Mouse (Mus musculus): ENCODE results near the gene Ppp1r35. TPM values are rescaled to one million over a fixed set of nuclear protein-coding genes. Genes with fewer than 3 reads are reported as not detected.

Ppp1r35 gene
- polyA plus RNA-seq, 1 experiment from 2014 or later: 40.9 TPM

DNA sequence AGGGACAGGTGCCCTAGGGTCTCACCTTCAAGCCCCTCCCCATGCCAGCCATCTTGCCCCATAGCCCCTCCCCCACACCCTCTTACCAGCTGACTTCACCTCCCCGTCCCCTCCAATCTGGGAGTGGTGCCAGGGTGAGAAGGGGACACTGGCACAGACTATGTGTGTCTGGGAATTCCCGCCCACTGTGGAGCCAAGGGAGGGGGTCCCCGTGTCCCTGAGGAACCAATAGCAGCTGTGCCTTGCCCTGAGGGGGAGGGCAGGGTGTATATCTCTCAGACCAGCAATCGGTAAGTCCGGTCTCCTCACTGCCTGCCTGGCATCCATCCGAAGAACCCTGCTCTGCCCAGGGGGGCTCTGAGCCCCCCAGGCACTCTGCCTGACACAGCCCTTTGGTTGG lies 20.8 kb upstream of the Ppp1r35 start:
- Histone ChIP-seq H3K27ac (ENCODE audit: low read depth) (no peak overlapping the region), H3K4me2 (no peak overlapping the region), H3K27me3 (ENCODE audit: insufficient read depth, low read length) (no peaks in the 10 kb centered on the region), H3K9ac (no peak overlapping the region), H3K9me3 (ENCODE audit: low read depth, low read length) (no peaks in the 10 kb centered on the region), H3K36me3 (ENCODE audit: insufficient read depth) (peaks cover 64% of the 10 kb centered on the region), H3K4me1 (ENCODE audit: insufficient read depth) (no peaks in the 10 kb centered on the region), H3K4me3 (ENCODE audit: low read depth, low read length) (no peak overlapping the region)
- 78% methylated on average over 6 of the region's 6 CpGs for WGBS
- no peak for TF ChIP-seq CTCF (IDR thresholded peaks at IDR 0.05; ENCODE audit: low read depth)
- DNase-seq (peak; percentile 12), ATAC-seq (ENCODE audit: insufficient read depth) (0 out of 2 replicates have a peak, but pooled peaks have one; percentile 19)

DNA sequence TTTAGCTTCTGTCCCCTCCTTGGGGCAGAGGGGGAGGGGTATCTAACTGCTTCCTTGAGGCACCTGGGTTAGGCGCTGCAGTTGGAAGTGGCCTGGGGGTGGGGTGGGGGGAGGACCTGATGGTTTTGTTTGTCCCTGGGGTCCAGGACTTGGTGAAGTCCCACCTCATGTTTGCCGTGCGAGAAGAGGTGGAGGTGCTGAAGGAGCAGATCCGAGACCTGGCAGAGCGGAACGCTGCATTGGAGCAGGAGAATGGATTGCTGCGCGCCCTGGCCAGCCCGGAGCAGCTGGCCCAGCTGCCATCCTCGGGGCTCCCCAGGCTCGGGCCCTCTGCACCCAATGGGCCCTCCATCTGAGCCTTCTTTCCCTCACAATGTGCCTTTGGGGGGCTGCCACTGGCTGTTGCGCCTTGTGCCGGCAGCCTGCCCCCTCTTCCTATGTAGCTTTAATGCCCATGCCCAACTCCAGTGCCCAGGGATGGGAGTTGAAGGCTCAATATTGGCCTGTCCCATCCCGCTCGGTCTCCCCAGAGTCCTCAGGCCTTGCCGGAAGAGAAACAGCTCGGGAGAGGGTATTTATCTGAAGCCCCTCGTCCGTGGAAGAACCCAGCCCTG lies 19.6 kb upstream of the Ppp1r35 start:
- Histone ChIP-seq H3K4me1 (ENCODE audit: insufficient read depth) (no peaks in the 10 kb centered on the region), H3K9me3 (ENCODE audit: low read depth, low read length) (no peaks in the 10 kb centered on the region), H3K9ac (no peak overlapping the region), H3K27me3 (ENCODE audit: insufficient read depth, low read length) (no peaks in the 10 kb centered on the region), H3K27ac (ENCODE audit: low read depth) (no peak overlapping the region), H3K4me2 (no peak overlapping the region), H3K36me3 (ENCODE audit: insufficient read depth) (peaks cover 52% of the 10 kb centered on the region), H3K4me3 (ENCODE audit: low read depth, low read length) (no peak overlapping the region)
- WGBS: 94% methylated on average over 19 of the region's 19 CpGs
- no peak for DNase-seq
- no peak for ATAC-seq (ENCODE audit: insufficient read depth)
- TF ChIP-seq CTCF (IDR thresholded peaks at IDR 0.05; ENCODE audit: low read depth): no peak

DNA sequence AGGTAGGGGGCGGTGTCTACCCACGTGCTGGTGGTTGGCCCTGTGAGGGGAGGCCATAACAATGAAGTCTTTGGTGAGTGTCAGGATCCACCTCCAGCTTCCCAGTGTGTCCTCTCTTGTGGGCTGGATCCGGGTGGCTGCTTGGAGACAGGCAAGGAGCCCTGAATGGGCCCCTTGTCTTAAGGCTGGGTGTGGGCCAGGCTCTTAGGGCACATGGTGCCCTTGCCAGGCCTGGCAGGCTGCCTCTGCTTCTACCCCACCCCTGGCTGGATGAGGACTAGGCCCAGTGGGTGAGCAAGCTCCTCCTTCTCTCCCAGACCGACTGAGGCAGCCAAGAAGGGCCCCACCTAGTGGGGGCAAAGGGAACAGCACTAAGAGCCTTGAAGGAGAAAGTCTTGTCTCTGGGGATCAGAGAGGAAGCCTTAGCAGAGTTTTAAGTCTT lies 18.7 kb upstream of the Ppp1r35 start:
- Histone ChIP-seq H3K36me3 (ENCODE audit: insufficient read depth) (peaks cover 45% of the 10 kb centered on the region; the same call in 1 of the 2 replicates), H3K27ac (ENCODE audit: low read depth) (no peak overlapping the region), H3K9ac (no peak overlapping the region), H3K27me3 (ENCODE audit: insufficient read depth, low read length) (no peaks in the 10 kb centered on the region), H3K4me2 (no peak overlapping the region), H3K4me1 (ENCODE audit: insufficient read depth) (no peaks in the 10 kb centered on the region), H3K9me3 (ENCODE audit: low read depth, low read length) (no peaks in the 10 kb centered on the region), H3K4me3 (ENCODE audit: low read depth, low read length) (no peak overlapping the region)
- peak; percentile 85 for TF ChIP-seq CTCF (IDR thresholded peaks at IDR 0.05; ENCODE audit: low read depth)
- ATAC-seq (ENCODE audit: insufficient read depth): peak; percentile 60; the same call in 1 of the 2 replicates
- peak; percentile 86 for DNase-seq
- WGBS: 36% methylated on average over 4 of the region's 4 CpGs

DNA sequence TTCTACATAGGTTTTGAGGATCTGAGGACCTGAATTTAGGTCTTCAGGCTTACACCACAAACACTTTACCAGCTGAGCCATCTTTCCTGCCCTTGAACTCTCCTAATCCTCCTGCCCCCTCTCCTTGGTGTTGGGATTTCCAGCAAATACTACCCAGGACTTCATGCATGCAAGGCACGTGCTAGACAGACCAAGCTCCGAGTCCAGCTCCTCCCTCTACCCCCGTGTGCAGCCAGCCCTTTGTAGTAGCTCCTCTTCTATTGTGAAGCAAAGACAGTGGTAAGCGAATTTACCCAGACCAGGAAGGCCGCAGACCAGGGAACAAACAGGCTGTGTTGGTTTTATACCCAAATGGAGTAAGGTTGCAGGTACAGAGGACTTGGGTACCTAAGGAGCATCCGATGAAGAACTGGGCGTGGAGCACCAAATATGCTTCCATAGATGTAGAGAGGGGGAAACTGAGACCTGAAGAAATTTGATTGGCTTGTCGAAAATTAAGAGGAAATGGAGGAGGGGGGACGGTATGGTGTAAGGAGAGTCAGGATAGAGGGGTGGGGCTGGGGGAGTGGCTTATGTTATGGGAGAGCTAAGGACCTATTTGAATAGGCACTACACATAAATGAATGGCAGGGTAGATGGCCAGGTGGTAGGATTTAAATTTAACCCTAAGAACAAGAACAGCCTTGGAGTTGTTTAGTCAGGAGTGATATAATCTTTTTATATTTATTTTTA lies 13.9 kb upstream of the Ppp1r35 start:
- DNase-seq (no peak), ATAC-seq (ENCODE audit: insufficient read depth) (no peak)
- Histone ChIP-seq H3K4me3 (ENCODE audit: low read depth, low read length) (no peak overlapping the region), H3K9me3 (ENCODE audit: low read depth, low read length) (no peaks in the 10 kb centered on the region), H3K9ac (no peak overlapping the region), H3K27ac (ENCODE audit: low read depth) (no peak overlapping the region), H3K27me3 (ENCODE audit: insufficient read depth, low read length) (no peaks in the 10 kb centered on the region), H3K36me3 (ENCODE audit: insufficient read depth) (peaks cover 2% of the 10 kb centered on the region; the same call in 1 of the 2 replicates), H3K4me1 (ENCODE audit: insufficient read depth) (no peaks in the 10 kb centered on the region), H3K4me2 (no peak overlapping the region)
- 52% methylated on average over 9 of the region's 9 CpGs for WGBS
- TF ChIP-seq CTCF (IDR thresholded peaks at IDR 0.05; ENCODE audit: low read depth): no peak

DNA sequence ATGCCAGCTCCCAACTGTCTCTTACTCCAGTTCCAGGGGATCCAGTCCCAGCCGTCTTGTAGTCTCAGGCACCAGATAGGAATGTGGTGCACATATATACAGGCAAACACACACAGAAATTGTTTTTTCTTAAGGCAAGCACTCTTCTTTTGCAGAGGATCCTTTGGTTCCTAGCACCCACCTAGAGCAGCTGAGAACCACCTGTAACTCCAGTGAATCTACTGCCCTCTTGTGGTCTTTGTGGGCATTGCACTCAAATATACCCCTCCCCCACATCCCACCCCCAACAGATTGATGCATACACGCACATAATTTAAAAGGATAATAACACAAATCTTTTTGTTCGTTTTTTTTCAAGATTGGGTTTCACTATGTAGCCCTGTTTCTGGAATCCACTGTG lies 12.4 kb upstream of the Ppp1r35 start:
- Histone ChIP-seq H3K4me1 (ENCODE audit: insufficient read depth) (no peaks in the 10 kb centered on the region), H3K4me3 (ENCODE audit: low read depth, low read length) (no peak overlapping the region), H3K9me3 (ENCODE audit: low read depth, low read length) (no peaks in the 10 kb centered on the region), H3K9ac (no peak overlapping the region), H3K27ac (ENCODE audit: low read depth) (no peak overlapping the region), H3K36me3 (ENCODE audit: insufficient read depth) (no peaks in the 10 kb centered on the region), H3K27me3 (ENCODE audit: insufficient read depth, low read length) (no peaks in the 10 kb centered on the region), H3K4me2 (no peak overlapping the region)
- peak; percentile 45 for DNase-seq
- WGBS: 61% methylated on average over 3 of the region's 3 CpGs
- peak; percentile 69 for TF ChIP-seq CTCF (IDR thresholded peaks at IDR 0.05; ENCODE audit: low read depth)
- ATAC-seq (ENCODE audit: insufficient read depth): no peak

DNA sequence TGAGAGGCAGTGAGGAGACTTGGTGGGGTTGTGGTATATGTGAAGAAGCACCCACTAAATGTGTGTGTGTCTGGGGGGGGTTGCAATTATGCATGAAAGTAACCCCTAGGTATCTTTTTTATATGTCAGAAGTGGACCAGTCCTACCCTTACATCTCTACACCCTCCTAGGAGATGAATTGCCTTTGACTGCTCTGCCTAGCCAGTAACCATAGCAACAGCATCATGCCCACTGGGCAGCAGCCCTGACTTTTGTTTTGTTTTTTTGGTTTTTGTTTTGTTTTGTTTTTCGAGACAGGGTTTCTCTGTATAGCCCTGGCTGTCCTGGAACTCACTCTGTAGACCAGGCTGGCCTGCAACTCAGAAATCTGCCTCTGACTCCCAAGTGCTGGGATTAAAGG lies 10.2 kb upstream of the Ppp1r35 start:
- Histone ChIP-seq H3K9ac (no peak overlapping the region), H3K4me2 (no peak overlapping the region), H3K27me3 (ENCODE audit: insufficient read depth, low read length) (no peaks in the 10 kb centered on the region), H3K27ac (ENCODE audit: low read depth) (no peak overlapping the region), H3K4me3 (ENCODE audit: low read depth, low read length) (no peak overlapping the region), H3K9me3 (ENCODE audit: low read depth, low read length) (no peaks in the 10 kb centered on the region), H3K36me3 (ENCODE audit: insufficient read depth) (no peaks in the 10 kb centered on the region), H3K4me1 (ENCODE audit: insufficient read depth) (no peaks in the 10 kb centered on the region)
- 61% methylated on average over 1 of the region's 1 CpGs for WGBS
- ATAC-seq (ENCODE audit: insufficient read depth): no peak
- no peak for TF ChIP-seq CTCF (IDR thresholded peaks at IDR 0.05; ENCODE audit: low read depth)
- DNase-seq: no peak

DNA sequence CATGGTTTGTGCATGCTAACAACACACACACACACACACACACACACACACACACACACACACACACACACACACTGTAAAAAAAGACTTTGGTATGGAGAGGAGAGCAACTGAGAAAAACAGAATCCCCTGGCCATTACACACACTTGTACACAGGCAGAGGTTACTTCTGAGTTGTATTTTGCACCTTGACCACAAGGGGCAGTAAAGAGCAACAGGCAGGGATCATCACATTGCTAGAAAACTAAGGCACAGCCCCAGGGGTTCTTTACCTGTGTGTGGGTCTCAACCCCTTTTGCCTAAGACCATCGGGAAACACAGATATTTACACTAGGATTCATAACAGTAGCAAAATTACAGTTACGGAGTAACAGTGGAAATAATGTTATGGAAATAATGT lies 7.9 kb upstream of the Ppp1r35 start:
- H3K9ac ChIP-seq: no peak overlapping the region
- ATAC-seq (ENCODE audit: insufficient read depth): no peak
- H3K4me2 ChIP-seq: no peak overlapping the region
- TF ChIP-seq CTCF (IDR thresholded peaks at IDR 0.05; ENCODE audit: low read depth): peak; percentile 91
- no peaks in the 10 kb centered on the region for H3K9me3 ChIP-seq (ENCODE audit: low read depth, low read length)
- WGBS: 51% methylated on average over 2 of the region's 2 CpGs
- H3K27me3 ChIP-seq (ENCODE audit: insufficient read depth, low read length): no peaks in the 10 kb centered on the region
- no peaks in the 10 kb centered on the region for H3K4me1 ChIP-seq (ENCODE audit: insufficient read depth)
- H3K36me3 ChIP-seq (ENCODE audit: insufficient read depth): no peaks in the 10 kb centered on the region
- DNase-seq: peak; percentile 82
- H3K4me3 ChIP-seq (ENCODE audit: low read depth, low read length): no peak overlapping the region
- H3K27ac ChIP-seq (ENCODE audit: low read depth): no peak overlapping the region
